31 mouse cellular contexts compared by ENCODE assay signal in the genomic region with DNA sequence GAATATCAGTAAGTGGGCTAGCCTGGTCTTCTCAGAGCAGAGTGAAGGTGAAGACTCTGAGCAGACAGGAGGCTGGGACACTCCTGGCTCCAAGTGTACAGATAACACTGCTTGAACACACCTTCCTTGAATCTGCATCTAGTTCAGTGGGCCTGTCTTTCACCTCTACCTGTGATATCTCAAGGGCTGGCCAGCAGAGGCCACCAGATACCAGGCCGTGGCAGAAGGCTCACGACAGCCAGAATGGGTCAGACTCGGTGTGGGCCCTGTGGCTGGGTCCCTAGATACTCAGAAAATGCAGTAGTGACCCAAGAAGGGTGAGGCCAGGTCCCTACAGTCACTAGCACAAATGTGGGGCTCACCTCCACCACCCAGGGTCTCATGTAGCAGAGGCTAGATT. TPM values are rescaled to one million over a fixed set of nuclear protein-coding genes. Genes with fewer than 3 reads are reported as not detected.
A peak's percentile ranks its signal among the peaks of the same experiment; 100 is the strongest.
DNase-seq lines count a peak whose midpoint lies in the region; ATAC-seq and TF ChIP-seq lines count a peak whose summit lies in the region.
"Had no signal": no experiment of that assay in that cellular context is flagged by ENCODE, and none has a peak within 500 bp of the region (broad histone marks: within the 10 kb centered on the region; RNA-seq: fewer than 3 reads in every experiment).

No protein-coding gene starts in this region.

- no peak for DNase-seq in lung, adult 2 months
- no peak for DNase-seq in lung, adult 18-20 months
- no peak for DNase-seq in left cerebral cortex, postnatal 4 days
- DNase-seq: adrenal gland, adult 8-10 months; cerebellum, adult 2 months; cerebellum, postnatal 25 days; embryo, embryonic 11 days; gastrocnemius, postnatal 14 days; heart, adult 11 months; heart, postnatal 10 days; kidney, adult 18-20 months; layer of hippocampus, adult 9-11 months; right cerebral cortex, postnatal 14 days; thymus, adult 18-20 months; thymus, postnatal 36 days had no signal

- WGBS in intestine, postnatal 0 days: 58% methylated on average over 3 of the region's 3 CpGs
- 47% methylated on average over 3 of the region's 3 CpGs for WGBS in intestine, embryonic 16.5 days
- 52% methylated on average over 3 of the region's 3 CpGs for WGBS in lung, adult 2 months
- WGBS in forebrain, embryonic 12.5 days: 48% methylated on average over 3 of the region's 3 CpGs

- H3K4me2 ChIP-seq in intestine, postnatal 0 days (replicated peaks; ENCODE audit: low read depth): no peak overlapping the region
- no peak overlapping the region for H3K4me2 ChIP-seq in intestine, embryonic 16.5 days (ENCODE audit: low read depth, low read length)
- H3K4me2 ChIP-seq in forebrain, embryonic 12.5 days: no peak overlapping the region
- H3K4me2 ChIP-seq: embryonic facial prominence, embryonic 13.5 days; heart, embryonic 12.5 days; limb, embryonic 15.5 days; midbrain, embryonic 11.5 days had no signal

- intact Hi-C loops in left cerebral cortex, postnatal 4 days (cut with DNase I): no loop called here

- H3K27ac ChIP-seq in intestine, postnatal 0 days (ENCODE audit: low read depth, low read length): no peak overlapping the region
- no peak overlapping the region for H3K27ac ChIP-seq in intestine, embryonic 16.5 days (ENCODE audit: low read length)
- H3K27ac ChIP-seq in ES-Bruce4 (ENCODE audit: insufficient read depth, low read length): no peak overlapping the region
- H3K27ac ChIP-seq in forebrain, embryonic 12.5 days: no peak overlapping the region
- H3K27ac ChIP-seq: embryonic facial prominence, embryonic 13.5 days; hindbrain, embryonic 10.5 days; limb, embryonic 15.5 days had no signal

- no peaks in the 10 kb centered on the region for H3K9me3 ChIP-seq in intestine, postnatal 0 days (ENCODE audit: control insufficient read depth)
- no peaks in the 10 kb centered on the region for H3K9me3 ChIP-seq in intestine, embryonic 16.5 days (ENCODE audit: control insufficient read depth, low read length)
- peaks cover 8% of the 10 kb centered on the region; the same call in 1 of the 2 replicates for H3K9me3 ChIP-seq in ES-Bruce4 (replicated peaks; ENCODE audit: control insufficient read depth, insufficient read depth, low read length, poor library complexity, severe bottlenecking)
- no peaks in the 10 kb centered on the region for H3K9me3 ChIP-seq in forebrain, embryonic 12.5 days

- no peak for TF ChIP-seq EP300 in ES-Bruce4 (IDR thresholded peaks at IDR 0.05; ENCODE audit: insufficient read depth, low read depth, low read length)

- H3K36me3 ChIP-seq in intestine, postnatal 0 days (ENCODE audit: control insufficient read depth, insufficient read depth): no peaks in the 10 kb centered on the region
- no peaks in the 10 kb centered on the region for H3K36me3 ChIP-seq in intestine, embryonic 16.5 days (ENCODE audit: control insufficient read depth, insufficient read depth, low read length)
- no peaks in the 10 kb centered on the region for H3K36me3 ChIP-seq in ES-Bruce4 (ENCODE audit: control insufficient read depth, insufficient read depth, low read length, poor library complexity, severe bottlenecking)
- no peaks in the 10 kb centered on the region for H3K36me3 ChIP-seq in forebrain, embryonic 12.5 days (replicated peaks)
- H3K36me3 ChIP-seq: embryonic facial prominence, embryonic 13.5 days; heart, embryonic 12.5 days; hindbrain, embryonic 10.5 days; limb, embryonic 15.5 days had no signal

- H3K4me3 ChIP-seq in intestine, postnatal 0 days (ENCODE audit: low read depth, low read length): no peak overlapping the region
- no peak overlapping the region for H3K4me3 ChIP-seq in intestine, embryonic 16.5 days (ENCODE audit: low read length)
- no peak overlapping the region for H3K4me3 ChIP-seq in lung, adult 2 months (replicated peaks; ENCODE audit: extremely low read depth, low read depth, low read length)
- H3K4me3 ChIP-seq in ES-Bruce4 (ENCODE audit: low read depth, low read length): no peak overlapping the region
- H3K4me3 ChIP-seq in forebrain, embryonic 12.5 days (replicated peaks): no peak overlapping the region
- H3K4me3 ChIP-seq: embryonic facial prominence, embryonic 13.5 days; heart, embryonic 12.5 days; hindbrain, embryonic 10.5 days; limb, embryonic 15.5 days had no signal

- TF ChIP-seq POLR2A in lung, adult 2 months (IDR thresholded peaks at IDR 0.05; ENCODE audit: borderline replicate concordance, extremely low read depth, low read depth, low read length): no peak
- no peak for TF ChIP-seq POLR2A in ES-Bruce4 (IDR thresholded peaks at IDR 0.05; ENCODE audit: insufficient read depth, low read length)

- H3K9ac ChIP-seq in intestine, postnatal 0 days (ENCODE audit: low read depth, low read length): no peak overlapping the region
- H3K9ac ChIP-seq in intestine, embryonic 16.5 days (ENCODE audit: low read depth, low read length): no peak overlapping the region
- no peak overlapping the region for H3K9ac ChIP-seq in ES-Bruce4 (ENCODE audit: low read depth, poor library complexity, severe bottlenecking)
- H3K9ac ChIP-seq in forebrain, embryonic 12.5 days: no peak overlapping the region
- H3K9ac ChIP-seq: embryonic facial prominence, embryonic 13.5 days; heart, embryonic 12.5 days; limb, embryonic 15.5 days had no signal

- TF ChIP-seq CTCF in intestine, postnatal 0 days (IDR thresholded peaks at IDR 0.05; ENCODE audit: low read depth): peak; percentile 66
- 0 out of 2 replicates have a peak, but pooled peaks have one; percentile 1 for TF ChIP-seq CTCF in lung, adult 2 months (IDR thresholded peaks at IDR 0.05; ENCODE audit: insufficient read depth, low read length)
- TF ChIP-seq CTCF in ES-Bruce4 (IDR thresholded peaks at IDR 0.05; ENCODE audit: low read depth, low read length): peak; percentile 19

- H3K27me3 ChIP-seq in intestine, postnatal 0 days (replicated peaks; ENCODE audit: control insufficient read depth, insufficient read depth, low read length): no peaks in the 10 kb centered on the region
- H3K27me3 ChIP-seq in intestine, embryonic 16.5 days (replicated peaks; ENCODE audit: control insufficient read depth, insufficient read depth, low read length): no peaks in the 10 kb centered on the region
- H3K27me3 ChIP-seq in ES-Bruce4 (ENCODE audit: control insufficient read depth, insufficient read depth, low read length, poor library complexity, severe bottlenecking): no peaks in the 10 kb centered on the region
- H3K27me3 ChIP-seq in forebrain, embryonic 12.5 days: no peaks in the 10 kb centered on the region
- H3K27me3 ChIP-seq: embryonic facial prominence, embryonic 13.5 days; limb, embryonic 15.5 days had no signal

- ATAC-seq in intestine, postnatal 0 days: 0 out of 2 replicates have a peak, but pooled peaks have one; percentile 3
- no peak for ATAC-seq in intestine, embryonic 16.5 days
- peak; percentile 21; the same call in 1 of the 2 replicates for ATAC-seq in megakaryocyte, adult 5-6 weeks (ENCODE audit: poor library complexity, severe bottlenecking)
- ATAC-seq in forebrain, embryonic 12.5 days (ENCODE audit: low FRiP score): no peak
- ATAC-seq: forebrain, embryonic 14.5 days had no signal

- H3K4me1 ChIP-seq in intestine, postnatal 0 days (replicated peaks; ENCODE audit: control insufficient read depth, insufficient read depth, low read length): no peaks in the 10 kb centered on the region
- H3K4me1 ChIP-seq in intestine, embryonic 16.5 days (ENCODE audit: control insufficient read depth, insufficient read depth, low read length): no peaks in the 10 kb centered on the region
- no peaks in the 10 kb centered on the region for H3K4me1 ChIP-seq in lung, adult 2 months (ENCODE audit: control insufficient read depth, insufficient read depth, low read length)
- no peaks in the 10 kb centered on the region for H3K4me1 ChIP-seq in ES-Bruce4 (ENCODE audit: control insufficient read depth, insufficient read depth, low read length)
- no peaks in the 10 kb centered on the region for H3K4me1 ChIP-seq in forebrain, embryonic 12.5 days
- H3K4me1 ChIP-seq: embryonic facial prominence, embryonic 13.5 days; heart, embryonic 12.5 days; limb, embryonic 15.5 days had no signal

RNA-seq across cellular contexts. Expression of a gene that starts 16.8 kb away (rescaled TPM):
- 0.83 and 0.85 TPM in 2 replicates for polyA plus RNA-seq in intestine, postnatal 0 days (2015; fragmentation: Nextera tagmentation; extraction: Ambion mirVana)
- 0.51 and 0.56 TPM in 2 replicates for polyA plus RNA-seq in intestine, embryonic 16.5 days (2015; fragmentation: Nextera tagmentation; extraction: Ambion mirVana)
- polyA plus RNA-seq in lung, adult 2 months (2012; rRNA removed): 0.21 and 0.34 TPM in 2 replicates
- polyA plus RNA-seq in ES-Bruce4 (2011; ENCODE audit: insufficient read depth, insufficient read length, low read depth, missing spikeins): 2.8 and 3.1 TPM in 2 replicates
- total RNA-seq in megakaryocyte, adult 5-6 weeks (2015): 0.27 and 0.51 TPM in 2 replicates
- 0.26 TPM in 1 of 2 replicates, not detected in the other for total RNA-seq in megakaryocyte, adult 5-6 weeks (2017)
- total RNA-seq in left cerebral cortex, postnatal 4 days (2021): not detected
- 0.06 TPM in 1 of 2 replicates, not detected in the other for polyA plus RNA-seq in forebrain, embryonic 12.5 days (2016; fragmentation: Nextera tagmentation; extraction: Ambion mirVana)
- total RNA-seq: adrenal gland, adult 8-10 months; left cerebral cortex, adult 18-20 months; left cerebral cortex, postnatal 36 days; monocyte, adult 5-6 weeks had no signal
- polyA plus RNA-seq: cerebellum, adult 2 months; forebrain, embryonic 14.5 days; midbrain, embryonic 11.5 days; stomach, embryonic 14.5 days had no signal

RNA-seq across cellular contexts. Expression of a gene that starts 18.3 kb away (rescaled TPM):
- polyA plus RNA-seq in intestine, postnatal 0 days (2015; fragmentation: Nextera tagmentation; extraction: Ambion mirVana): 0.37 and 0.47 TPM in 2 replicates
- 0.28 and 0.43 TPM in 2 replicates for polyA plus RNA-seq in intestine, embryonic 16.5 days (2015; fragmentation: Nextera tagmentation; extraction: Ambion mirVana)
- 0.36 and 1.9 TPM in 2 replicates for polyA plus RNA-seq in lung, adult 2 months (2012; rRNA removed)
- polyA plus RNA-seq in ES-Bruce4 (2011; ENCODE audit: insufficient read depth, insufficient read length, low read depth, missing spikeins): 0.29 and 0.43 TPM in 2 replicates
- total RNA-seq in megakaryocyte, adult 5-6 weeks (2015): not detected in 2 replicates
- total RNA-seq in megakaryocyte, adult 5-6 weeks (2017): not detected in 2 replicates
- total RNA-seq in left cerebral cortex, postnatal 4 days (2021): under 1 TPM in 1 of 2 experiments, not detected in 1; 0.08 TPM
- polyA plus RNA-seq in forebrain, embryonic 12.5 days (2016; fragmentation: Nextera tagmentation; extraction: Ambion mirVana): 0.10 TPM in 1 of 2 replicates, not detected in the other
- total RNA-seq: adrenal gland, adult 8-10 months; heart, postnatal 10 days; left cerebral cortex, adult 18-20 months; left cerebral cortex, postnatal 36 days had no signal
- polyA plus RNA-seq: forebrain, embryonic 14.5 days had no signal

RNA-seq across cellular contexts. Expression of a gene that starts 53.2 kb away (rescaled TPM):
- polyA plus RNA-seq in intestine, postnatal 0 days (2015; fragmentation: Nextera tagmentation; extraction: Ambion mirVana): 5.4 and 5.5 TPM in 2 replicates
- polyA plus RNA-seq in intestine, embryonic 16.5 days (2015; fragmentation: Nextera tagmentation; extraction: Ambion mirVana): 4.4 and 5.9 TPM in 2 replicates
- 4.5 and 9.4 TPM in 2 replicates for polyA plus RNA-seq in lung, adult 2 months (2012; rRNA removed)
- polyA plus RNA-seq in ES-Bruce4 (2011; ENCODE audit: insufficient read depth, insufficient read length, low read depth, missing spikeins): 2.2 and 2.3 TPM in 2 replicates
- 54.2 and 58.1 TPM in 2 replicates for total RNA-seq in megakaryocyte, adult 5-6 weeks (2015)
- 60.7 and 63.3 TPM in 2 replicates for total RNA-seq in megakaryocyte, adult 5-6 weeks (2017)
- not detected for total RNA-seq in left cerebral cortex, postnatal 4 days (2021)
- 0.90 and 1.8 TPM in 2 replicates for polyA plus RNA-seq in forebrain, embryonic 12.5 days (2016; fragmentation: Nextera tagmentation; extraction: Ambion mirVana)
- total RNA-seq: left cerebral cortex, adult 18-20 months; left cerebral cortex, postnatal 36 days; MEL had no signal
- polyA plus RNA-seq: embryonic facial prominence, embryonic 13.5 days; forebrain, embryonic 14.5 days had no signal

Comparison
In these comparisons a context has a peak if more than half of its experiments do, and no peak if none do; other contexts are left out.
1. ATAC-seq: peak in intestine, postnatal 0 days (single experiment) and megakaryocyte, adult 5-6 weeks (single experiment); none in intestine, embryonic 16.5 days (single experiment) and forebrain, embryonic 12.5 days (single experiment).
2. CTCF ChIP-seq: peak in every context shown above with its lines; median percentile 66 in intestine, postnatal 0 days; 19 in ES-Bruce4; 1 in lung, adult 2 months.